Mouse (Mus musculus) telencephalon, adult 2 months (tissue): Measurements from ENCODE around the gene Lpcat3.
"Not testable (repeated sequence)": the region's sequence is repeated elsewhere in the genome, so short reads cannot be mapped to it uniquely, and the experiment has no call there.

Experiments
- DNase-seq: peaks from one replicate; pipeline ENCODE4 v3.0.0-alpha.2; 2011; ENCODE audit warnings: low read depth, low spot score

Gene Lpcat3

GRCm38 (mm10) chr6:124676171-124676570 lies 13.3 kb downstream of the Lpcat3 start:
- DNase-seq: no peak

DNA sequence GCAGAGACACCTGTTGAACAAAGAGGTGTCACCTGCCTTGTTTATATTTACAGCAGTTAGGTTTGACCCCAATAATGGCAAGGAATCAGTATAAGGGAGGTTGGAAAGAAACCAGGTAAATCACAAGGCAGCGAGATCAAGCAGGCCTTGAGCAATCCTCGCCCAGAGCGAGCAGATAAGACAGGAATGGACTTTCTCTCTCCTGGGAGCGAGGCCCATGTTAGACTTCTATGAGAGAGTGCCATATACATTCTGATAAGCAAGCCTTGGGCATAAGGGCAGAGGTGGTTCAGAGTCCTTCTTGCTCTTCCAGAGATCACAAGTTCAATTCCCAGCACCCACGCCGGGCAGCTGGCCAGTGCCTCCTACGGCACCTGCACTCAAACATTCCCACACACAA lies 15.9 kb downstream of the Lpcat3 start:
- DNase-seq: no peak

GRCm38 (mm10) chr6:124679486-124679885 lies 16.7 kb downstream of the Lpcat3 start:
- no peak for DNase-seq

DNA sequence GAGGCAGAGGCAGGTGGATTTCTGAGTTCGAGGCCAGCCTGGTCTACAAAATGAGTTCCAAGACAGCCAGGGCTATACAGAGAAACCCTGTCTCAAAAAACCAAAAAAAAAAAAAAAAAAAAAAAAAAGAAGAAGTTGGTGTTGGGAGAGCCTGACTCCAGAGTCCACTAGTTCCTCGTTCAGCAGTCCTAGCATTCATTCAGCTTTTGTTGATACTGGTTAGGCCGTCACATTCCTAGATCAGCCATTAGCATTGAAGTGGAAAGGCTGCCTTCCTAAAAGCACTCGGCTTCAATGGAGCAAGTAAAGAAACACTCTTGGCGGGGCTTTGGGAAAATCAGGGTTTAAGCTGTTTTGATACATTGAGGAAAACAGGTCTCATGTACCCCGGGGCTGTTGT lies 19.5 kb downstream of the Lpcat3 start:
- not testable (repeated sequence) for DNase-seq

GRCm38 (mm10) chr6:124683591-124684417 lies 21.0 kb downstream of the Lpcat3 start:
- DNase-seq: no peak

DNA sequence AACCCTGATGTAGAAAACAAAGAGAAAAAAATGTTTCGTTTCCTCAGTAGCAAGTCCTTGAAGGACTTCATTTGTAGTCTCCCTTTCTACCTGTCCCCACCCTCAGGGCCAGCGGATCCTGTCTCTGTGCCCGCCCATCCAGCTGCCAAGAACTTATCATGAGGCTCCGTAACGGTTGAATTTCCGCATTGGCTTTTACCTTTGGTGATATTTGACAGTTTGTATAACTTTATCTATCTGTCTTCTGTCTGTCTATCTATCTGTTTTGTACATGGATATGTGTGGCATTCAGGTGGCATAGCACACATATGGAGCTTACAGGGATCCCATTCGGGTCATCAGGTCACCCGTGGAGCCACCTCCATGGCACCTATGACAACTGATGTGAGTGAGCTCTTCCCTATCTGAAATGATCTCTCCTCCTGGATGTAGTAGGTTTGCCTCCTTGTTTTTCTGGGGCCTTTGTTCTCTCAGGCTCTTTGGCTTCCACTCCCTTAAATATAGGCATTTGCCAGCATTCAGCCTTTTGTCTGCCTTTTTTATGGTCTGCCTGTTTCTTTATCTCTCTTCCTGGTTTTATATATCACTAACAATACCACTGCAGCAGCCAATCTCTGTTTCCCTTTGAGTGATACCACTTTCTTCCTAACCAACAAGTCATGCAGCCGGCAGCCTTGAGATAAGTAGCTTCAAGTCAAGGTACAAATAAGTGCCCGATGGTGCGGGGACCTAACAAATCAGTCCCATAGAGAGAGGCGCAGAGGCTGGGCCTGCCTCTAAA lies 23.0 kb downstream of the Lpcat3 start:
- no peak for DNase-seq

DNA sequence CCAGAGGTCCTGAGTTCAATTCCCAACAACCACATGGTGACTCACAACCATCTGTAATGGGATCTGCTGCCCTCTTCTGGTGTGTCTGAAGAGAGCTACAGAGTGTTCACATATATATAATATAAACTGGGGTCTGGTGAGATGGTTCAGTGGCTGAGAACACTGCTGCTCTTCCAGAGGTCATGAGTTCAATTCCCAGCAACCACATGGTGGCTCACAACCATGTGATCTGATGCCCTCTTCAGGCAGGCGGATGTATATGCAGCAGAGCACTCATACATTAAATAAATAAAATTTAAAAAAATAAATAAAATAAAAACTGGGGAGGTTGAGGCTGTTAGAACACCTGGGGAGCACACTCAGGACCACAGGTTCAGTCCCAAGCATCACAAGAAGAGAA lies 23.8 kb downstream of the Lpcat3 start:
- DNase-seq: not testable (repeated sequence)

DNA sequence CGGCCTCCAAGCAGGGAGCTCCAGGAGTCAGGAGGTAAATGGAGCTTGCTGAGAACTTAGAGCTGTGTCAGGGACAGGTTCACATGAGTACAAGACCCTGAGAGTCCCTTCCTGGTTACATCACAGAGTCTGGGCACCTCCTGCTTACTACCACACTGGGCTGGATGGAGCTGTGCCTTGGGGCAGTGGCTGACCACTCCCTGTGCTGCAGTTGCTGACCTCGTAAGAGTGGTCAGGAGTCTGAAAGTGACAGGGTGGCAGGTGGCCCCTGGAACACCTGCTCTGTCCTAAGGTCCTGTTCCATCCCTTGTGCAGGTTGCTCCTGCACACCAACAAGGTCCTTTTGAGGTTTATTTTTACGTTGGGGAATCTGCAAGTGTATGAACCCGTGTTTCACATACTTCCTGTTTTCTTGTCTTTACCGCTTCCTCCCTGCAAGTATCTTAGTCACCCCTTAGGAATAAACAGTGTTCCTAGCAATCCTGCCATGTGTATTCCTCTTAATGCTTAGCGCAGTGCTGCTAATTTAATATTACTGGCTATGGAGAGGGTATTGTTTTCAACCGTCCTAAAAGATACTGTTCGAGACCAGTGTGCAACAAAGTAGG lies 25.4 kb downstream of the Lpcat3 start:
- no peak for DNase-seq

DNA sequence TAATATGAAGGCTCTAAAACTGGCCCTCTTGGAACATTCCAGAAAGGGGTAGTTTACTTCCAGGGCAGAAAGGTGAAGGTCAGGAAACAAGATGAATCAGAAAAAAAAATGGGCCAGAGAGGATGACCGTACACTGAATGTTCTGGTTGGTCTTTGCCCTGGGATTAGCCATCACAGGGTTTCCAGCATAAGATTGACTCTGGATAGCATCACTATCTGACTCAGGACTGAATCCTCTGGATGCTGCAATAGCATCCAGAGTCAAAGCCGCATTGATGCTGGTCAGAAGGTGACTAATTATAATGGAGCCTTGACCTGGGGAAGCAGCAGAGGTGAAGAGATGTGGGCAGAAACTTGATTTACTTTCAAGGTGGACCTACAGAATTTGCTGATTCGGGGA lies 26.2 kb downstream of the Lpcat3 start:
- no peak for DNase-seq

GRCm38 (mm10) chr6:124690517-124690916 lies 27.7 kb downstream of the Lpcat3 start:
- no peak for DNase-seq

- DNase-seq: no peak
Observed at GRCm38 (mm10) chr6:124693243-124693981, 30.6 kb downstream of the Lpcat3 start.

GRCm38 (mm10) chr6:124694166-124694955 lies 31.5 kb downstream of the Lpcat3 start:
- DNase-seq: no peak

GRCm38 (mm10) chr6:124696441-124697150 lies 33.8 kb downstream of the Lpcat3 start:
- DNase-seq: no peak

- no peak for DNase-seq
Observed at GRCm38 (mm10) chr6:124698751-124699150, 35.9 kb downstream of the Lpcat3 start.

GRCm38 (mm10) chr6:124699366-124699765 lies 36.5 kb downstream of the Lpcat3 start:
- DNase-seq: no peak

DNA sequence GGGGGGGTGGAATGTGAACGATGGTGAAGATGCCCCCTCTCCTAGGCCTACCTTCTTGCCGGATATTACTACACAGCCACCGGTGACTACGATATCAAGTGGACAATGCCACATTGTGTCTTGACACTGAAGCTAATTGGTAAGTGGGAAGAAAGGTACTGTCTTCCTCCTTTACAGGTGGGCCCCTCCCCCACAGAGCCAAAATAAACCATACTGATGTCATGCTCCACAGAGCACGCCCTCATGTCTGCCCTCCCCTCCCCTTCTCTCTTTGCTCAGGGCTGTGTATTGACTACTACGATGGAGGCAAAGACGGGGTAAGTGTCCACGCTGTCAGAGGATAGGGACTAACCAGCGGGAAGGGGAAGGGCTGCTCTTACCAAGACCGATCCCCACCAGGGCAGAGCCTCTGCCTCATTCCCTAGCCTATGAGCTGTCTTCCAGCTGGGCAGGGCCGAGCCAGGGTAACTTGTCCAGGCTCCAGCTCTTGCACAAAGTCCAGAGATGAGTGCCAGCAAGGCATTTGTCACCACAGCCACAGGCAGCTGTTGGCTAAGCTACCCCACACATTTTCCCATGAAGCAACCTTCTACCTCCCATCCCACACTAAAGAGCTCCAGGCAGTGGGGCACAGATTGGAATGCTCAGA lies 37.3 kb downstream of the Lpcat3 start:
- no peak for DNase-seq

GRCm38 (mm10) chr6:124701338-124701737 lies 38.5 kb downstream of the Lpcat3 start:
- DNase-seq: no peak

DNA sequence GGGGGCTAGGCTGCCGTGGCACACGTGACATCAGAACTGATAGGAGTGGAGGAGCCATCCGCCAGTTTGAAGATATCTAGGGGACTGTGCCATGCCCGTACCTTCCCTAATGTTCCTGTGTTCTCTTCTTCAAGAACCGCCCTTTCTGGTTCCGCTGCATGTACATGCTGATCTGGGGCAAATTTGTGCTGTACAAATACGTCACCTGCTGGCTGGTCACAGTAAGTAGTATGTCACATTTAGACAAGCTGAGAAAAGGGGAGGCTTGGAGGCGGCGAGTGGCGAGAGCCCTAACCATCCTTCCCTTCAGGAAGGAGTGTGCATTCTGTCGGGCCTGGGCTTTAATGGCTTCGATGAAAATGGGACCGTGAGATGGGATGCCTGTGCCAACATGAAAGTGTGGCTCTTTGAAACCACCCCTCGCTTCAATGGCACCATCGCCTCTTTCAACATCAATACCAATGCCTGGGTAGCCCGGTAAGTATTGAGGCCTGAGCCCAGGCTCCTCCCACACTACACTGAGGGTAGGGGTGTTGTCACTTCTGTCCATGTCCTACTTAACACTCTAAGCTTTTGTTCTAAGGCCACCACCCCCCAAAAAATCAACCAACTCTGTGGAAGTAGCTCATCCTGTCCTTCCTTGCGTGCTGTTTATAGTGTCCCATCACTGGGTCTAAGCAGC lies 39.4 kb downstream of the Lpcat3 start:
- DNase-seq: no peak

DNA sequence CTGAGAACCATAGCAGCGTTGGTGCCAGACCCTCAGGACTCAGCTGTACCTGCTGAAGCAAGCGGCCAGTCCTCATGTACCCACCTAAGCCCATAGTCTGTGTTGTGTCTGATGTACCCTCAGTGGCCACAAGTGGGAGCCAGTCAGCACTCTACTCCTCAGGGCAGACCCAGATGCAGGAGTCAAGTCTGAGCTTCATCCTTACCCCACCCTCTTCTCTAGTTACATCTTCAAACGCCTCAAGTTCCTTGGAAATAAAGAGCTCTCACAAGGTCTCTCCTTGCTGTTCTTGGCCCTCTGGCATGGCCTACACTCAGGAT lies 39.9 kb downstream of the Lpcat3 start:
- DNase-seq: no peak
